30 mouse cellular contexts compared by ENCODE assay signal in the genomic region with DNA sequence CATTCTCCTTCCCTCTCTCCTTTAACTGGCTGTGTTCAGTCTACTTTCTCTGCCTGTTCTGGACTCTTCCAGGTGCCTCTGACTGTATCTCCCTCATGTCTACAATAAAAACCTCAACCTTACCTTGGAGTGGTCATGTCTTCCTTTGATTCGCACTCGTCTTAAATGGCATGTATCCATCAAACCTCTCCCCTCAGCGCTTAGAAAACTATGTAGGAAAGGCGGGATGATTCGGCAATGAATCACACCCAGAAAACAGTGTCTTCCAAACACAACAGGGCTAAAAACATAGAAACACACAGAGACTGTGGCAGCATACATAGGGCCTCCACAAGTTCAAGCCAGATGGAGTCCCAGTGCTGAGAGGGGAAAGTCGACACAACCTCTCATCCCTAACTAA.
DNase-seq lines count a peak whose midpoint lies in the region; ATAC-seq and TF ChIP-seq lines count a peak whose summit lies in the region.
"Had no signal": no experiment of that assay in that cellular context is flagged by ENCODE, and none has a peak within 500 bp of the region (broad histone marks: within the 10 kb centered on the region; RNA-seq: fewer than 3 reads in every experiment).

No protein-coding gene starts in this region.

- no peak overlapping the region for H3K9ac ChIP-seq in forebrain, embryonic 16.5 days (replicated peaks; ENCODE audit: low read depth, low read length)
- no peak overlapping the region for H3K9ac ChIP-seq in midbrain, embryonic 13.5 days (replicated peaks)
- peak overlapping the region; percentile 2; the same call in 1 of the 2 replicates for H3K9ac ChIP-seq in ES-Bruce4 (ENCODE audit: low read depth, poor library complexity, severe bottlenecking)
- H3K9ac ChIP-seq: embryonic facial prominence, embryonic 13.5 days; forebrain, embryonic 12.5 days; heart, embryonic 15.5 days; intestine, embryonic 15.5 days; liver, embryonic 14.5 days had no signal

- no peak for TF ChIP-seq POLR2A in ES-Bruce4 (IDR thresholded peaks at IDR 0.05; ENCODE audit: insufficient read depth, low read length)

- H3K9me3 ChIP-seq in forebrain, embryonic 10.5 days: no peaks in the 10 kb centered on the region
- no peaks in the 10 kb centered on the region for H3K9me3 ChIP-seq in forebrain, embryonic 16.5 days (ENCODE audit: control insufficient read depth, low read length)
- H3K9me3 ChIP-seq in midbrain, embryonic 10.5 days (replicated peaks): no peaks in the 10 kb centered on the region
- no peaks in the 10 kb centered on the region for H3K9me3 ChIP-seq in midbrain, embryonic 13.5 days
- H3K9me3 ChIP-seq in ES-Bruce4 (replicated peaks; ENCODE audit: control insufficient read depth, insufficient read depth, low read length, poor library complexity, severe bottlenecking): no peaks in the 10 kb centered on the region
- H3K9me3 ChIP-seq: embryonic facial prominence, embryonic 13.5 days; forebrain, embryonic 12.5 days; heart, embryonic 10.5 days; heart, embryonic 15.5 days; intestine, embryonic 15.5 days had no signal

- no peak for TF ChIP-seq CTCF in ES-Bruce4 (IDR thresholded peaks at IDR 0.05; ENCODE audit: low read depth, low read length)

- TF ChIP-seq EP300 in ES-Bruce4 (IDR thresholded peaks at IDR 0.05; ENCODE audit: insufficient read depth, low read depth, low read length): no peak

- no peak overlapping the region for H3K4me2 ChIP-seq in forebrain, embryonic 16.5 days (ENCODE audit: low read length)
- no peak overlapping the region for H3K4me2 ChIP-seq in midbrain, embryonic 13.5 days (replicated peaks)
- H3K4me2 ChIP-seq: embryonic facial prominence, embryonic 13.5 days; forebrain, embryonic 12.5 days; heart, embryonic 15.5 days; intestine, embryonic 15.5 days had no signal

- no peak for ATAC-seq in forebrain, embryonic 16.5 days
- no peak for ATAC-seq in midbrain, embryonic 13.5 days
- ATAC-seq: hindbrain, embryonic 16.5 days; intestine, embryonic 15.5 days had no signal

- H3K27ac ChIP-seq in forebrain, embryonic 10.5 days: 0 out of 2 replicates have a peak overlapping the region, but pooled peaks have one; percentile 4
- H3K27ac ChIP-seq in forebrain, embryonic 16.5 days (ENCODE audit: low read length): no peak overlapping the region
- H3K27ac ChIP-seq in midbrain, embryonic 10.5 days (replicated peaks): 0 out of 2 replicates have a peak overlapping the region, but pooled peaks have one; percentile 33
- no peak overlapping the region for H3K27ac ChIP-seq in midbrain, embryonic 13.5 days
- peak overlapping the region; percentile 97 for H3K27ac ChIP-seq in ES-Bruce4 (ENCODE audit: insufficient read depth, low read length)
- H3K27ac ChIP-seq: embryonic facial prominence, embryonic 13.5 days; forebrain, embryonic 12.5 days; heart, embryonic 10.5 days; heart, embryonic 15.5 days; intestine, embryonic 15.5 days; liver, embryonic 14.5 days; macrophage had no signal

- H3K4me3 ChIP-seq in forebrain, embryonic 10.5 days: no peak overlapping the region
- no peak overlapping the region for H3K4me3 ChIP-seq in forebrain, embryonic 16.5 days (replicated peaks; ENCODE audit: low read length)
- H3K4me3 ChIP-seq in midbrain, embryonic 10.5 days: no peak overlapping the region
- no peak overlapping the region for H3K4me3 ChIP-seq in midbrain, embryonic 13.5 days (replicated peaks)
- no peak overlapping the region for H3K4me3 ChIP-seq in ES-Bruce4 (ENCODE audit: low read depth, low read length)
- H3K4me3 ChIP-seq: embryonic facial prominence, embryonic 13.5 days; forebrain, embryonic 12.5 days; heart, embryonic 10.5 days; heart, embryonic 15.5 days; intestine, embryonic 15.5 days had no signal

- 83% methylated on average over 6 of the region's 6 CpGs for WGBS in forebrain, embryonic 10.5 days
- WGBS in forebrain, embryonic 16.5 days: 77% methylated on average over 6 of the region's 6 CpGs
- WGBS in midbrain, embryonic 10.5 days: 81% methylated on average over 6 of the region's 6 CpGs
- 78% methylated on average over 6 of the region's 6 CpGs for WGBS in midbrain, embryonic 13.5 days

- no peaks in the 10 kb centered on the region for H3K4me1 ChIP-seq in forebrain, embryonic 10.5 days
- no peaks in the 10 kb centered on the region for H3K4me1 ChIP-seq in forebrain, embryonic 16.5 days (replicated peaks; ENCODE audit: control insufficient read depth, insufficient read depth, low read length)
- no peaks in the 10 kb centered on the region for H3K4me1 ChIP-seq in midbrain, embryonic 10.5 days
- no peaks in the 10 kb centered on the region for H3K4me1 ChIP-seq in midbrain, embryonic 13.5 days (replicated peaks)
- H3K4me1 ChIP-seq in ES-Bruce4 (ENCODE audit: control insufficient read depth, insufficient read depth, low read length): no peaks in the 10 kb centered on the region
- H3K4me1 ChIP-seq: embryonic facial prominence, embryonic 13.5 days; forebrain, embryonic 12.5 days; heart, embryonic 10.5 days; heart, embryonic 15.5 days; intestine, embryonic 15.5 days had no signal

- DNase-seq in forebrain, embryonic 10.5 days (ENCODE audit: extremely low spot score, low spot score): no peak
- DNase-seq in midbrain, embryonic 10.5 days (ENCODE audit: low spot score): no peak
- DNase-seq in ZHBTc4 (ENCODE audit: low read depth, low spot score): peak; percentile 57
- DNase-seq in embryo, embryonic 10.5 days (ENCODE audit: low spot score): no peak
- no peak for DNase-seq in frontal cortex, postnatal 36 days (ENCODE audit: low spot score in 2 of 2)
- DNase-seq: adrenal gland, postnatal 14 days; cerebellum, adult 11 months; cerebellum, adult 9-11 months; gastrocnemius, postnatal 25 days; heart, adult 11 months; kidney, adult 2 months; kidney, postnatal 36 days; liver; lung, adult 2 months; lung, postnatal 10 days; right cerebral cortex, adult 18-20 months; right cerebral cortex, postnatal 4 days; thymus, adult 2 months; thymus, postnatal 36 days had no signal

- H3K27me3 ChIP-seq in forebrain, embryonic 10.5 days (ENCODE audit: poor library complexity, severe bottlenecking): peaks cover 51% of the 10 kb centered on the region
- H3K27me3 ChIP-seq in forebrain, embryonic 16.5 days (replicated peaks; ENCODE audit: control insufficient read depth, insufficient read depth, low read length): no peaks in the 10 kb centered on the region; the same call in 1 of the 2 replicates
- peaks cover 72% of the 10 kb centered on the region for H3K27me3 ChIP-seq in midbrain, embryonic 10.5 days (ENCODE audit: low read depth, poor library complexity, severe bottlenecking)
- H3K27me3 ChIP-seq in midbrain, embryonic 13.5 days: peaks cover 14% of the 10 kb centered on the region; the same call in 1 of the 2 replicates
- H3K27me3 ChIP-seq in ES-Bruce4 (ENCODE audit: control insufficient read depth, insufficient read depth, low read length, poor library complexity, severe bottlenecking): no peaks in the 10 kb centered on the region
- H3K27me3 ChIP-seq: heart, embryonic 15.5 days; intestine, embryonic 15.5 days had no signal

- H3K36me3 ChIP-seq in forebrain, embryonic 10.5 days (replicated peaks): no peaks in the 10 kb centered on the region
- H3K36me3 ChIP-seq in forebrain, embryonic 16.5 days (ENCODE audit: control insufficient read depth, insufficient read depth): no peaks in the 10 kb centered on the region
- no peaks in the 10 kb centered on the region for H3K36me3 ChIP-seq in midbrain, embryonic 10.5 days
- H3K36me3 ChIP-seq in midbrain, embryonic 13.5 days: no peaks in the 10 kb centered on the region
- H3K36me3 ChIP-seq in ES-Bruce4 (ENCODE audit: control insufficient read depth, insufficient read depth, low read length, poor library complexity, severe bottlenecking): no peaks in the 10 kb centered on the region
- H3K36me3 ChIP-seq: embryonic facial prominence, embryonic 13.5 days; forebrain, embryonic 12.5 days; heart, embryonic 10.5 days; heart, embryonic 15.5 days; intestine, embryonic 15.5 days had no signal

Comparison
In these comparisons a context has a peak if more than half of its experiments do, and no peak if none do; other contexts are left out.
1. H3K27ac ChIP-seq: peak in forebrain, embryonic 10.5 days (single experiment), midbrain, embryonic 10.5 days (single experiment) and ES-Bruce4 (single experiment); none in forebrain, embryonic 16.5 days (single experiment) and midbrain, embryonic 13.5 days (single experiment).